Mouse (Mus musculus) limb, embryonic 10.5 days (tissue): ENCODE data around the gene Rnf44. TPM values are rescaled to one million over a fixed set of nuclear protein-coding genes. Genes with fewer than 3 reads are reported as not detected.

Experiments used
- DNase-seq: peaks from one replicate; pipeline ENCODE4 v3.0.0-alpha.2; 2017; ENCODE audit warnings: low spot score
- H3K27ac ChIP-seq: fragments of 300-500 bp; sonication (generic); 2 replicates; pipeline ENCODE4 v1.5.1; 2016; ENCODE audit warnings: mild to moderate bottlenecking
- H3K27me3 ChIP-seq: fragments of 300-500 bp; sonication (generic); 2 replicates; pipeline ENCODE4 v1.6.1; 2016; ENCODE audit warnings: low read depth, mild to moderate bottlenecking; ENCODE audit not compliant: poor library complexity, severe bottlenecking
- H3K36me3 ChIP-seq: fragments of 300-500 bp; sonication (generic); 2 replicates; pipeline ENCODE4 v1.6.1; 2016; ENCODE audit warnings: mild to moderate bottlenecking, moderate library complexity
- H3K4me1 ChIP-seq: fragments of 300-500 bp; sonication (generic); 2 replicates; pipeline ENCODE4 v1.6.1; 2016
- H3K4me3 ChIP-seq: fragments of 300-500 bp; sonication (generic); 2 replicates; pipeline ENCODE4 v1.5.1; 2016; ENCODE audit warnings: mild to moderate bottlenecking, moderate library complexity
- H3K9me3 ChIP-seq: fragments of 300-500 bp; sonication (generic); replicated peaks from 2 replicates; pipeline ENCODE4 v1.6.1; 2016; ENCODE audit warnings: mild to moderate bottlenecking
- WGBS: fragments of 180-500 bp; shearing (Covaris S2); methylation state at CpG from one replicate; pipeline ENCODE4 v1.1.7; 2016; 5-methylcytosine and 5-hydroxymethylcytosine counted together
- polyA plus RNA-seq: library from polyadenylated mRNA; unstranded; fragments of >200 nt; fragmentation: Nextera tagmentation; extraction: Ambion mirVana; gene quantifications from 2 replicates; pipeline ENCODE4 v1.2.1, GENCODE M21; 2016

Rnf44 gene
- polyA plus RNA-seq, 1 experiment from 2014 or later = 104 TPM

- WGBS = 91% methylated on average over 11 of the region's 11 CpGs
- Histone ChIP-seq H3K4me1 (peaks cover 27% of the 10 kb centered on the region), H3K9me3 (no peaks in the 10 kb centered on the region), H3K4me3 (no peak overlapping the region), H3K27me3 (no peaks in the 10 kb centered on the region), H3K36me3 (0 out of 2 replicates have a peak, but pooled peaks cover 2% of the 10 kb centered on the region), H3K27ac (no peak overlapping the region)
- no peak for DNase-seq
Measured at GRCm38 (mm10) chr13:54695479-54696230, 1.9 kb upstream of the Rnf44 start.

- DNase-seq = no peak
- no peaks in the 10 kb centered on the region for H3K9me3 ChIP-seq
- H3K36me3 ChIP-seq = 0 out of 2 replicates have a peak, but pooled peaks cover 5% of the 10 kb centered on the region
- 17% methylated on average over 26 of the region's 26 CpGs for WGBS
- H3K4me3 ChIP-seq = peak overlapping the region; percentile 92
- H3K27ac ChIP-seq = peak overlapping the region; percentile 94
- no peaks in the 10 kb centered on the region for H3K27me3 ChIP-seq
- peaks cover 27% of the 10 kb centered on the region for H3K4me1 ChIP-seq
Measured at GRCm38 (mm10) chr13:54694348-54695060, 797 bp upstream of the Rnf44 start.

- DNase-seq = no peak
- 17% methylated on average over 21 of the region's 21 CpGs for WGBS
- H3K4me3 ChIP-seq = peak overlapping the region; percentile 92
- H3K36me3 ChIP-seq = 0 out of 2 replicates have a peak, but pooled peaks cover 5% of the 10 kb centered on the region
- peaks cover 36% of the 10 kb centered on the region for H3K4me1 ChIP-seq
- peak overlapping the region; percentile 94 for H3K27ac ChIP-seq
- no peaks in the 10 kb centered on the region for H3K9me3 ChIP-seq
- H3K27me3 ChIP-seq = no peaks in the 10 kb centered on the region
Measured at GRCm38 (mm10) chr13:54692711-54693557, 773 bp downstream of the Rnf44 start.

GRCm38 (mm10) chr13:54691737-54692136, 2.0 kb downstream of the Rnf44 start:
- no peak overlapping the region for H3K27ac ChIP-seq
- peaks cover 36% of the 10 kb centered on the region for H3K4me1 ChIP-seq
- 0 out of 2 replicates have a peak, but pooled peaks cover 5% of the 10 kb centered on the region for H3K36me3 ChIP-seq
- DNase-seq = no peak
- H3K4me3 ChIP-seq = peak overlapping the region; percentile 92
- H3K27me3 ChIP-seq = no peaks in the 10 kb centered on the region
- H3K9me3 ChIP-seq = no peaks in the 10 kb centered on the region

- WGBS = 92% methylated on average over 8 of the region's 8 CpGs
- Histone ChIP-seq H3K27me3 (no peaks in the 10 kb centered on the region), H3K9me3 (no peaks in the 10 kb centered on the region), H3K36me3 (peaks cover 14% of the 10 kb centered on the region), H3K4me1 (peaks cover 48% of the 10 kb centered on the region), H3K27ac (no peak overlapping the region), H3K4me3 (no peak overlapping the region)
- DNase-seq = no peak
Measured at GRCm38 (mm10) chr13:54690151-54690740, 3.5 kb downstream of the Rnf44 start.

- H3K36me3 ChIP-seq = peaks cover 38% of the 10 kb centered on the region
- H3K27ac ChIP-seq = peak overlapping the region; percentile 99
- DNase-seq = peak; percentile 99
- no peaks in the 10 kb centered on the region for H3K9me3 ChIP-seq
- H3K4me3 ChIP-seq = peak overlapping the region; percentile 89
- no peaks in the 10 kb centered on the region for H3K27me3 ChIP-seq
- H3K4me1 ChIP-seq = peaks cover 47% of the 10 kb centered on the region
- WGBS = under 1% methylated on average over 81 of the region's 82 CpGs
Measured at GRCm38 (mm10) chr13:54687575-54688424, 5.9 kb downstream of the Rnf44 start.

GRCm38 (mm10) chr13:54687096-54687495, 6.6 kb downstream of the Rnf44 start:
- Histone ChIP-seq H3K9me3 (no peaks in the 10 kb centered on the region), H3K27ac (peak overlapping the region; percentile 99), H3K4me3 (peak overlapping the region; percentile 89), H3K4me1 (peaks cover 40% of the 10 kb centered on the region), H3K36me3 (peaks cover 45% of the 10 kb centered on the region), H3K27me3 (no peaks in the 10 kb centered on the region)
- WGBS = under 1% methylated on average over 35 of the region's 35 CpGs
- DNase-seq = peak; percentile 87

- 8% methylated on average over 19 of the region's 19 CpGs for WGBS
Measured at GRCm38 (mm10) chr13:54686139-54687053, 7.3 kb downstream of the Rnf44 start.

GRCm38 (mm10) chr13:54685174-54685573, 8.5 kb downstream of the Rnf44 start:
- DNase-seq = peak; percentile 66
- Histone ChIP-seq H3K27ac (peak overlapping the region; percentile 99; the same call in 1 of the 2 replicates), H3K4me3 (peak overlapping the region; percentile 89), H3K9me3 (no peaks in the 10 kb centered on the region), H3K36me3 (peaks cover 60% of the 10 kb centered on the region), H3K4me1 (peaks cover 39% of the 10 kb centered on the region), H3K27me3 (no peaks in the 10 kb centered on the region)
- WGBS = 46% methylated on average over 2 of the region's 2 CpGs

More at GRCm38 (mm10) chr13:54686139-54687053, 7.3 kb downstream of the Rnf44 start:
- no peak for DNase-seq
- peak overlapping the region; percentile 89 for H3K4me3 ChIP-seq
- H3K9me3 ChIP-seq = no peaks in the 10 kb centered on the region
- peaks cover 52% of the 10 kb centered on the region for H3K36me3 ChIP-seq
- H3K27me3 ChIP-seq = no peaks in the 10 kb centered on the region
- H3K27ac ChIP-seq = peak overlapping the region; percentile 99
- H3K4me1 ChIP-seq = peaks cover 36% of the 10 kb centered on the region

GRCm38 (mm10) chr13:54684140-54684896, 9.4 kb downstream of the Rnf44 start:
- DNase-seq = no peak
- Histone ChIP-seq H3K27me3 (no peaks in the 10 kb centered on the region), H3K36me3 (peaks cover 68% of the 10 kb centered on the region), H3K9me3 (no peaks in the 10 kb centered on the region), H3K4me3 (peak overlapping the region; percentile 89; the same call in 1 of the 2 replicates), H3K27ac (0 out of 2 replicates have a peak overlapping the region, but pooled peaks have one; percentile 99), H3K4me1 (peaks cover 39% of the 10 kb centered on the region)
- 60% methylated on average over 3 of the region's 3 CpGs for WGBS
